Mouse (Mus musculus): ENCODE measurements at regions not wholly inside any gene's neighbourhood (a gene's known extent, or its start where the extent isn't known, plus 50 kb on each side); places are given as distances from the start of the nearest gene placed in this dataset.
A peak's percentile ranks its signal among the peaks of the same experiment; 100 is the strongest.

- Histone ChIP-seq H3K27me3 (ENCODE audit: control insufficient read depth, insufficient read depth, low read length) (no peaks in the 10 kb centered on the region), H3K4me3 (ENCODE audit: low read depth, low read length) (no peak overlapping the region), H3K36me3 (ENCODE audit: control insufficient read depth, insufficient read depth, low read length) (no peaks in the 10 kb centered on the region), H3K4me1 (ENCODE audit: control insufficient read depth, insufficient read depth, insufficient read length, low read length) (peaks cover 7% of the 10 kb centered on the region; the same call in 1 of the 2 replicates), H3K27ac (ENCODE audit: insufficient read depth, low read depth, low read length) (no peak overlapping the region)
- WGBS, result 65% methylated on average over 6 of the region's 6 CpGs
- TF ChIP-seq POLR2A (IDR thresholded peaks at IDR 0.05; ENCODE audit: low read depth, low read length), result no peak
- TF ChIP-seq CTCF (IDR thresholded peaks at IDR 0.05; ENCODE audit: extremely low read depth, insufficient read length, insufficient replicate concordance, low read depth, low read length), result no peak
Measured at GRCm38 (mm10) chr16:18683556-18683955, 53.8 kb upstream of the Sept5 start.

DNA sequence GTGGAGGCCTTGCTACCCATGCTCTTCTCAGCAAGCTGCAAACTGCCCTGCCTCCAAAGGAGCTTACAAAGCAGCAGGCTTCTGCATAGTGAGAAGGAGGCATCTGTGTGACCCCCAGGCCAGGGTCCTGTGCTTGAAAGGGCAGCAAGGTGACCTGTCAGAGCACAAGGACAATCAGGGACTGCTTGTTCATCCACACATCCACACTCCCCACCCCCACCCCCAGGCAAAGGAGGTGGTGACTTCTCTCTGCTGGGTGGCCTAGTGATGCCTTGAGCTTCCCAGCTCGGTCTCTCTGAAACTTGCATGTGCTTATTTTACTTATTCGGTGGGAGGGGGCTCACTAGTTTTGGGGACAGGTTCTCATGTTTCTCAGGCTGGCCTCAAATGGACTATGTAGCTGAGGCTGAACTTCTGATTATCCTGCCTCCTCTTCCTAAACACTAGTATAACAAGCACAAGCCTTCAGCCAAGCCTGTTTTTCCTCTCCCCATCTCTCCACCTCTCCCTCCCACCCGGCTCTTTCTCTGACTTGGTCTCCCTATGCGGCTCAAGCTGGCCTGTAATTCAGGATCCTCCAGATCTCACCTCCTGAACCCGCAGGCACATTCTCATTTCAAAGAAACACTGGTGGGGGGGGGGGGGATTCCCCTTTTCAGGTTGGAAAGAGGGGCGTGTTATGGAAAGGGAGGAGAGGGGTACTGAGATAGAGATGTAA is 56.4 kb upstream of the Sept5 start:
- no peaks in the 10 kb centered on the region for H3K27me3 ChIP-seq (ENCODE audit: control insufficient read depth, insufficient read depth, low read length)
- no peaks in the 10 kb centered on the region for H3K36me3 ChIP-seq (ENCODE audit: control insufficient read depth, insufficient read depth, low read length)
- H3K4me3 ChIP-seq (ENCODE audit: low read depth, low read length), result no peak overlapping the region
- peaks cover 18% of the 10 kb centered on the region; the same call in 1 of the 2 replicates for H3K4me1 ChIP-seq (ENCODE audit: control insufficient read depth, insufficient read depth, insufficient read length, low read length)
- no peak overlapping the region for H3K27ac ChIP-seq (ENCODE audit: insufficient read depth, low read depth, low read length)
- TF ChIP-seq CTCF (IDR thresholded peaks at IDR 0.05; ENCODE audit: extremely low read depth, insufficient read length, insufficient replicate concordance, low read depth, low read length) (no peak), POLR2A (IDR thresholded peaks at IDR 0.05; ENCODE audit: low read depth, low read length) (no peak)
- WGBS, result 56% methylated on average over 6 of the region's 6 CpGs

GRCm38 (mm10) chr16:18686916-18687315 is 57.2 kb upstream of the Sept5 start:
- TF ChIP-seq CTCF (IDR thresholded peaks at IDR 0.05; ENCODE audit: extremely low read depth, insufficient read length, insufficient replicate concordance, low read depth, low read length) (no peak), POLR2A (IDR thresholded peaks at IDR 0.05; ENCODE audit: low read depth, low read length) (peak; percentile 65; the same call in 1 of the 2 replicates)
- no peaks in the 10 kb centered on the region for H3K36me3 ChIP-seq (ENCODE audit: control insufficient read depth, insufficient read depth, low read length)
- peak overlapping the region; percentile 78 for H3K27ac ChIP-seq (ENCODE audit: insufficient read depth, low read depth, low read length)
- peak overlapping the region; percentile 45 for H3K4me3 ChIP-seq (ENCODE audit: low read depth, low read length)
- peaks cover 18% of the 10 kb centered on the region; the same call in 1 of the 2 replicates for H3K4me1 ChIP-seq (ENCODE audit: control insufficient read depth, insufficient read depth, insufficient read length, low read length)
- H3K27me3 ChIP-seq (ENCODE audit: control insufficient read depth, insufficient read depth, low read length), result no peaks in the 10 kb centered on the region
- under 1% methylated on average over 17 of the region's 17 CpGs for WGBS

- 13% methylated on average over 8 of the region's 8 CpGs for WGBS
- Histone ChIP-seq H3K27ac (ENCODE audit: insufficient read depth, low read depth, low read length) (peak overlapping the region; percentile 78), H3K27me3 (ENCODE audit: control insufficient read depth, insufficient read depth, low read length) (no peaks in the 10 kb centered on the region), H3K4me1 (ENCODE audit: control insufficient read depth, insufficient read depth, insufficient read length, low read length) (peaks cover 18% of the 10 kb centered on the region; the same call in 1 of the 2 replicates), H3K4me3 (ENCODE audit: low read depth, low read length) (peak overlapping the region; percentile 45), H3K36me3 (ENCODE audit: control insufficient read depth, insufficient read depth, low read length) (no peaks in the 10 kb centered on the region)
- peak; percentile 77; the same call in 1 of the 2 replicates for TF ChIP-seq CTCF (IDR thresholded peaks at IDR 0.05; ENCODE audit: extremely low read depth, insufficient read length, insufficient replicate concordance, low read depth, low read length)
- no peak for TF ChIP-seq POLR2A (IDR thresholded peaks at IDR 0.05; ENCODE audit: low read depth, low read length)
Measured at GRCm38 (mm10) chr16:18687367-18687766, 57.6 kb upstream of the Sept5 start.

GRCm38 (mm10) chr16:18695596-18695995 is 65.8 kb upstream of the Sept5 start:
- Histone ChIP-seq H3K4me3 (ENCODE audit: low read depth, low read length) (no peak overlapping the region), H3K36me3 (ENCODE audit: control insufficient read depth, insufficient read depth, low read length) (no peaks in the 10 kb centered on the region), H3K27me3 (ENCODE audit: control insufficient read depth, insufficient read depth, low read length) (no peaks in the 10 kb centered on the region), H3K27ac (ENCODE audit: insufficient read depth, low read depth, low read length) (no peak overlapping the region), H3K4me1 (ENCODE audit: control insufficient read depth, insufficient read depth, insufficient read length, low read length) (peaks cover 2% of the 10 kb centered on the region; the same call in 1 of the 2 replicates)
- TF ChIP-seq CTCF (IDR thresholded peaks at IDR 0.05; ENCODE audit: extremely low read depth, insufficient read length, insufficient replicate concordance, low read depth, low read length), result no peak
- no peak for TF ChIP-seq POLR2A (IDR thresholded peaks at IDR 0.05; ENCODE audit: low read depth, low read length)
- WGBS, result 63% methylated on average over 5 of the region's 5 CpGs

GRCm38 (mm10) chr16:18696074-18696819 is 66.5 kb upstream of the Sept5 start:
- H3K27me3 ChIP-seq (ENCODE audit: control insufficient read depth, insufficient read depth, low read length), result no peaks in the 10 kb centered on the region
- no peak overlapping the region for H3K27ac ChIP-seq (ENCODE audit: insufficient read depth, low read depth, low read length)
- H3K4me1 ChIP-seq (ENCODE audit: control insufficient read depth, insufficient read depth, insufficient read length, low read length), result no peaks in the 10 kb centered on the region
- no peak overlapping the region for H3K4me3 ChIP-seq (ENCODE audit: low read depth, low read length)
- TF ChIP-seq CTCF (IDR thresholded peaks at IDR 0.05; ENCODE audit: extremely low read depth, insufficient read length, insufficient replicate concordance, low read depth, low read length), result peak; percentile 85
- no peak for TF ChIP-seq POLR2A (IDR thresholded peaks at IDR 0.05; ENCODE audit: low read depth, low read length)
- WGBS, result 18% methylated on average over 20 of the region's 20 CpGs
- H3K36me3 ChIP-seq (ENCODE audit: control insufficient read depth, insufficient read depth, low read length), result no peaks in the 10 kb centered on the region

GRCm38 (mm10) chr16:18696820-18697168 is 67.0 kb upstream of the Sept5 start:
- no peaks in the 10 kb centered on the region for H3K27me3 ChIP-seq (ENCODE audit: control insufficient read depth, insufficient read depth, low read length)
- H3K4me3 ChIP-seq (ENCODE audit: low read depth, low read length), result no peak overlapping the region
- H3K27ac ChIP-seq (ENCODE audit: insufficient read depth, low read depth, low read length), result no peak overlapping the region
- H3K4me1 ChIP-seq (ENCODE audit: control insufficient read depth, insufficient read depth, insufficient read length, low read length), result no peaks in the 10 kb centered on the region
- 79% methylated on average over 5 of the region's 5 CpGs for WGBS
- H3K36me3 ChIP-seq (ENCODE audit: control insufficient read depth, insufficient read depth, low read length), result no peaks in the 10 kb centered on the region
- TF ChIP-seq POLR2A (IDR thresholded peaks at IDR 0.05; ENCODE audit: low read depth, low read length) (no peak), CTCF (IDR thresholded peaks at IDR 0.05; ENCODE audit: extremely low read depth, insufficient read length, insufficient replicate concordance, low read depth, low read length) (no peak)
